Mouse (Mus musculus): ENCODE data around the gene Selenbp1.
"Not testable (repeated sequence)": the region's sequence is repeated elsewhere in the genome, so short reads cannot be mapped to it uniquely, and the experiment has no call there.

Selenbp1 gene

DNA sequence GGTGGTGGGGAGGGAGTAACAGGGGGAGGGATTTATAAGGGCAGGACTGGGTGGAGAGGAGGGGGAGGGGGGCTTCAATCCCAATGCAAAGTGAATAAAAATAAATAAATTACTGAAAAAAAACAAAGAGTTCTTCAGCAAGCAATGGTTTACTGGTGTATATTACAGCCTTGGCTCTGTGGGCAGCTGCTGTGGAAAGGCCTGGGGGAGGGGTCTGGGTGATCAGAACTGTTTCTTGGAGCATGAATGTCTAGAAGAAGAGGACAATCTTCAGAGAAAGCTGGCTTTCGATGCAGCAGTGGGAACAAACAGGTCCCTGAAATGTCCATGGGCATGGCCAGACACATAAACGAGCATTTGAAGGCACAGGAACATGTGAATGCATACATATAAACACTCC is 577 bp upstream of the Selenbp1 start:
- not testable (repeated sequence) for DNase-seq (ENCODE audit: low read depth, low spot score)

DNA sequence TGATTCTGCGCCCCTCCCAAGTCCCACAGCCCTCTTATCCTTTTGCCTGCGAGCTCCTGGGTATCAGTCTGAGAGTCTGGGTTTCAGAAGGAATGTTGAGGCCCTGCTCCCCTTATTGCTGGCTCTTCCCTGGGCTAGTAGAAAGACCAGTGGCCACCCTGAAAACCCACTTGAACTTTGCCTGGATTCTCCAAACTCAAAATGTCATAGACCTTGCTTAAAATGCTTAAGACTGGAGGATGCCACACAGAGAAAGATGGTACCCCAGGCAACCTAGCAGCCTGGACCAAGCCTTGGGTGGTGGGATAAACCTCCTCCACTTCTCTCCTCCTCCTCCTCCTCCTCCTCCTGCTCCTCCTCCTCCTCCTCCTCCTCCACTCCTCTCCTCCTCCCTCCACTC is 748 bp downstream of the Selenbp1 start:
- DNase-seq (ENCODE audit: low read depth, low spot score) = not testable (repeated sequence)

DNA sequence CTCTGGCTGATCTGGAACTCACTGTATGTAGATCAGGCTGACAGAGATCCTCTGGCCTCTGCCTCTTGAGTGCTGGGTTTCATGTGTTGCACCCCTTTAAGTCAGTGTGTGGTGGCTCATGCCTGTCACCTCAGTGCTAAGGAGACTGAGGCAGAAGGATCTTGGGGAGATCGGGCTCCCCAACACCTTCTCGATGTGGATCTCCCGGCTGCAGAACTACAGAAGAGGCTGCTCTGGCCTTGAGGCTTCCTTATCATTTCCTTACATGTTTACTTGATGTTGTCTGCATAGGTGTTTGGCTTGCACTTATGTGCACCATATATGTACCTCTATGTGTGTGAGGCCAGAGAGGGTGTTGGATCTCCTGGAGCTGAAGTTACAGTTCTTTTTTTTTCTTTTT is 1.7 kb downstream of the Selenbp1 start:
- not testable (repeated sequence) for DNase-seq (ENCODE audit: low read depth, low spot score)

DNA sequence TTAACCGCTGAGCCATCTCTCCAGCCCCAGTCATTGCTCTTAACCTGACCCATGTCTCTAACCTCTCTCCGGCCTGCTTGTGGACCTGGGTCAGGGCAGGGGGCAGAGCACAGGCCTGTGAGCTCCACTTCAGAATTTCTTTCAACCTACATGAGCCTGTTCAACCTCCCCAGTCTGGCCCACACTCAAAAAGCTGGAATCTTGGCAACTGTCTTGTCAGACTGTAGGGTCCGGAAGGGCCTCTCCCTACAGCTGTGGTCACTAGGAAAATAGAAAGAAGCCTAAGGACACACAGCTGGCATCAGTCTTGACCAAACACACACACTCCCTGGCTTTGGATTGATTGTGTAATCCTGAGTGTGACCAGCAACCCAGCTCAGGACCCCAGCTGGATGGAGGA is 2.5 kb downstream of the Selenbp1 start:
- not testable (repeated sequence) for DNase-seq (ENCODE audit: low read depth, low spot score)

DNA sequence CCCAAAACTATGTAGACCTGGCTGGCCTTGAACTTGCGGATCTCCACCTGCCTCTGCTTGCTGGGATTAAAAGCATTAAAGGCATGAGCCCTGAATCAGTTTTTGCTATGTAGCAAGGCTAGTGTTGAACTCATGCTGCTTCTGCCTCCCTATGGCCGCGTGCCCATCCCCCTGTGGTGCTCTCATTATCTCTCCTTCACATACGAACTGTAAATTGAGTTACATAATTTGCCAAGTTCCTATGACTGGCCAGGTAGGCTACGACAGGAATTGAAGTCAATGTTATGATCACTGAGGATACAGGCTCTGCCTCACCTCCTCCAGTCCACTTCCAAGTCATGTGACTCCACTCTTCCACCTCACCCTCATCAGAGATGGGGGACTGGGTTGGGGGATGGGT is 3.3 kb downstream of the Selenbp1 start:
- not testable (repeated sequence) for DNase-seq (ENCODE audit: low read depth, low spot score)

DNA sequence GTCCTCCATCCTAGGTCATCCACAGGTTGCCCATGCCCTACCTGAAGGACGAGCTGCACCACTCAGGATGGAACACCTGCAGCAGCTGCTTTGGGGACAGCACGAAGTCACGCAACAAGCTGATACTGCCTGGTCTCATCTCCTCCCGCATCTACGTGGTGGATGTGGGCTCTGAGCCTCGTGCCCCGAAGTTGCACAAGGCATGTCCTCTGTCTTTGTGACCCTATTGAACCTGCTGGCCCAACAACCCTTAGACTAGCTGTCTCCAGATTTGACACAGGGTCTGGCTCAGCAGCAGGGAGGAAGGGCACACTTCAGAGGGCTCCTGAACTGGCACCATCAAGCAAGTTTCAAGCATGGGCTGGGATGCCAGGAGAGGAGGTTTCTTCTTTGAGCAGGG is 4.3 kb downstream of the Selenbp1 start:
- not testable (repeated sequence) for DNase-seq (ENCODE audit: low read depth, low spot score)

DNA sequence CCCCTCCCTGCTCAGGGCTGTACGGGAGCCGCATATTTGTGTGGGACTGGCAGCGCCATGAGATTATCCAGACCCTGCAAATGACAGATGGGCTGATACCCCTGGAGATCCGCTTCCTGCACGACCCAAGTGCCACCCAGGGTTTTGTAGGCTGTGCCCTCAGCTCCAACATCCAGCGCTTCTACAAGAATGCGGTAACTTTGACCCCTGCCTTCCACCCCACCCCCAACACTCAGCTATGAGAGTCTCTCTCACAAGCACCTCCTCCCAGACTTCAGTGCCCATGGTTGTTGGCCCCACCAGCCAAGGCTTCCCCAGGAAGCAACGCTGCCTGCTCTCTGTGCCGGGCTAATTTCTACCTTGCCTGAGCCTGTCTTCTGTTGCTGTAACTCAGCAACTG is 7.2 kb downstream of the Selenbp1 start:
- not testable (repeated sequence) for DNase-seq (ENCODE audit: low read depth, low spot score)

DNA sequence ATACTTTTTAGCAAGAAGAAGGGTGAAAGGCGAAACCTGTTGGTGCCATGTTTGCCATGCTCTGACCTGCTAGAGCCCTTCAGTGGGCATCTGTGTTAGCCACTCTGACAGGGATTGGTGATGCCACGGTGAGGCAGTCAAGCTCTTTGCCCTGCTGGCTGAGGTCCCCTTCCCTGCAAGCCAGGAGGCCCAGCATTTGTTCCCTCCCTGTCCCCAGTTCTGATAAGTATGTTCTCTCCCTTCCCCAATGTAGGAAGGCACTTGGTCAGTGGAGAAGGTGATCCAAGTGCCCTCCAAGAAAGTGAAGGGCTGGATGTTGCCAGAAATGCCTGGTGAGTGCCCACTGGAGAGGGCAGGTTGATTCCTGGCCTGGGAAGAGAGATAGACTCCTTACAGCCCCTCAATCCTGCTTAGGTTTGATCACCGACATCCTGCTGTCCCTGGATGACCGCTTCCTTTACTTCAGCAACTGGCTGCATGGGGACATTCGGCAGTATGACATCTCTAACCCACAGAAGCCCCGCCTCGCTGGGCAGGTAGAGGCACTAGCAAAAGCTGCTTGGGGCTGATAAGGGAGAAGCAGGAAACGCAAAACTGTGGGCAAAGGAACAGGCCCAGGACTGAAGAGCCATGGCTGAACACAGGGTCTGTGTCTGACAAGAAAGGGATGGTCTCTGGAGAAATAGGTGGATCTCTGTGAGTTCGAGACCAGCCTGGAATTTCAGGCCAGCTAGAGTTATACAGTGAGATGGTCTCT is 9.5 kb downstream of the Selenbp1 start:
- DNase-seq (ENCODE audit: low read depth, low spot score) = not testable (repeated sequence)

DNA sequence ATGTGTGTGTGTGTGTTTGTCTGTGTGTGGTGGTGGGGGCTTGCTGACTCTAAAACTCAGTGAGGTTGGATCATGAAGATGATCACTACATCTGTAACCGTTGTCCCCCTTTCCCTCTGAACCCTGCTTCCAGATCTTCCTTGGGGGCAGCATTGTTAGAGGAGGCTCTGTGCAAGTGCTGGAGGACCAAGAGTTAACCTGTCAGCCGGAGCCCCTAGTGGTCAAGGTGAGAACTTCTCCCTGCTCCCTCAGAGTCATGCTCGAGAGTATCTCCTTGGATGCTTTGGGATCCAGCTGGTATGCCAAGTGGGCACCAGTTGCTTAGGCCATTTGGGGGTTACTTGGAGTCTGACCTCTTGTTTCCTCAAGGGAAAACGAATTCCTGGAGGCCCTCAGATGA is 10.8 kb downstream of the Selenbp1 start:
- DNase-seq (ENCODE audit: low read depth, low spot score) = not testable (repeated sequence)

DNA sequence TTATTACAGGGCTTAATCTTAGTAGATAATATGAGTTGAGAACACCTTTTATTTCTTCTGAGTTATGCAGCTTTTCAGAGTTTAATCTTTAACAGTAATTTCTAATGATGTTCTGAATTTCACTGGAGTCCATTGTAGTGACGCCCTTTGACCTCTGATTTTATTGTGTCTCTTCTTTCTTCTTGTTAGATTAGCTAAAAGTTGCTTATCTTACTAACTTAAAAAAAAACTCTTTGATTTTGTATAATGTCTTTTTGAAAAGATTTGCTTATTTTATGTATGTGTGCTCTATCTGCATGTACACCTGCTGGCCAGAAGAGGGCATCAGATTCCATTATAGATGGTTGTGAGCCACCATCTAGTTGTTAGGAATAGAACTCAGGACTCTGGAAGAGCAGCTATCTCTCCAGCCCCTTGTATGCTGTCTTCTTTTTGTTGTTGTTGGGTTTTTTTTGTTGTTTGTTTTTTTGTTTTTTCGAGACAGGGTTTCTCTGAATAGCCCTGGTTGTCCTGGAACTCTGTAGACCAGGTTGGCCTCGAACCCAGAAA is 15.3 kb downstream of the Selenbp1 start:
- no peak for DNase-seq (ENCODE audit: low read depth, low spot score)

DNA sequence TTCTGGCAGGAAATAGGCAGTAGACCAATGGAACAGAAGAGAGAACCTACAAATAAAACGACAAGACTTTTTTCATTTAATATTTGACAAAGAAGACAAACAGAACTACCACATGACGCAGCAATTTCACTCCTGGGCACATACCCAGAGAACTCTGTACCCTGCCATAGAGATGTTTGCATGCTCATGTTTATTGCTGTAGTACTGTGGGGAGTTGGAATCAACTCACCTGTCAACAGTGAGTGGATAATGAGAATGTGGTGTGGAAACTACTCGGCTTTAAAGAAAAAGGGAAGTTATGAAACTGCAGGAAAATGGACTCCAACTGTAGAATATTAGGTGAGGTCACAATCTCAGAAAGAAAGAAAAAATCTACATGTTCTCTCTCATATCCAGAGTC is 16.8 kb downstream of the Selenbp1 start:
- DNase-seq (ENCODE audit: low read depth, low spot score) = no peak

DNA sequence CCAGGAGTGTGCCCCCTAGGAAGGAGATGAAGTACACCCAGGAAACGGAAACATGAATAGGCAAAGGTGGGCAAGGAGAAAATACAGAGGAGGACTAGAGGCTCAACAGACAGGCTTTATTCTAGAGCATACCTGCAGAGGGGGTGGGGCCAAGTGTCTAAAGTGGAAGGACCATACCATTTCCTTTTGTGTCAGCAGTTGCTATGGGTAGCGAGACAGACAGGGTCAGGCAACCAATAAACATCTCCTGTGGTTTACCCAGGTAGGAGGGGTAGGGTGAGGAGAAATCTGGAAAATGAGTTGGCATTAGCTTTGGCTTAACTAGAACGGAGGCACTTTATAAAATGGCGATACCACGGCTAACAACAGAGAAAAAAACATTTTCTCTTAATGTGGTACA is 19.9 kb downstream of the Selenbp1 start:
- DNase-seq (ENCODE audit: low read depth, low spot score) = no peak

DNA sequence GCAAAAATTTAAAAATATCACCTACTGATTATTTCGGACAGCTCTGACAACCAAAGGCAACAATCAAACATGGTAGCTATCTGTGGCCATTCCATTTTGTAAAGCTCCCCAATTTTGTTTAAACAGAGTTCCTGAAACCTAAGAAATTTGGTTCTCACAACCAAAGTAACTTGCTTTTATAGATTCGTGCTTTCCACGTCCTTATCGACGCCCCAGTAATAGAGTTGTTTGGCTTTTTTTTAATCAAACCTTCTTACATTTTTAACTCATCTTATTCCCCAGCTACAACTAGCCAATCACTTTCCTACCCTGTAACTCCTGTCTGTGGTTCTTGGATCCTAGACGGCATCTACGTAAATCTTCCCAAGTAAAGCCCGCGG is 20.5 kb downstream of the Selenbp1 start:
- DNase-seq (ENCODE audit: low read depth, low spot score) = no peak

DNA sequence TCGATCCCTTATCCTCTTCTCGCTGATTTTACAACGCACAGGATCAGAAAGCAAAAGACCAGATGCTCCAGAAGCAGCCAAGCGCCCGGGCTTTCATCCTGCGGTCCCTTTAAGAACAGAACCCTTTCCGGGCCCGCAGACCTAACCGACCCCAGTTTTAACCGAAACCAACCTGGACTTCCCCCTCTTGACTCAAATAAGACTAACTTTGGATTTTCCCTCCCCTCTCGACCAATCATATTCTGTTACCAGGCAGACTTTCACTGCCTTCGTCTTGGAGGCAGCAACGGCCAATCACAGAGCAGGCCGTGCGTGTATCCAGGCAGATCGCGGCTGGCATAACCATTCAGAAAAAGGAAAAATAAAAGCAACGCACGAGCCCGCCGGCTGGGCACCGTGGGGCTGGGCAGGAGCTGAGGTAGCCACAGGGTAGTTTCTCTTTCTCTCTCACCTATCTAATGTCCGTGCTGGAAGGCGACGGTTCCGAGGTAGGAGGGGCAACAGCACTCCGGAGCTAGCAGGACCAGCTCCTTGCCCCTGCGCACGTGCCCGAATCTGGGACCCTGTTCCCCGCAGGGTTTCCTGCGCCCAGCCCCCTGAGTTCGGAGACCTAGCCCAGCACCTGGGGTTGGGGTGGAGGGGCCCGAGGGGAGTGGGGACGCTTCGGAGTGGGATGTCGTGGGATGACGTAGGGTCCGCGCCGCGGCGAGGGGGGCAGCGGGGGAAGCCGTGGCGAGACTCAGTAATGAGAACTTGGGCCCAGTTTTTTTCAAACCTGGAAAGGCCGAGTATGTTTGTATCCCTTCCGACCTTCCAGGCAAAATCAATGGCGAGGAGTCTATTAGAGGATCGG is 21.1 kb downstream of the Selenbp1 start, which contains the start of gene Rfx5:
Gene Rfx5, plus strand, starts transcription at position 312 of the 853 bp plus-strand sequence.
- peak; percentile 79 for DNase-seq (ENCODE audit: low read depth, low spot score)

DNA sequence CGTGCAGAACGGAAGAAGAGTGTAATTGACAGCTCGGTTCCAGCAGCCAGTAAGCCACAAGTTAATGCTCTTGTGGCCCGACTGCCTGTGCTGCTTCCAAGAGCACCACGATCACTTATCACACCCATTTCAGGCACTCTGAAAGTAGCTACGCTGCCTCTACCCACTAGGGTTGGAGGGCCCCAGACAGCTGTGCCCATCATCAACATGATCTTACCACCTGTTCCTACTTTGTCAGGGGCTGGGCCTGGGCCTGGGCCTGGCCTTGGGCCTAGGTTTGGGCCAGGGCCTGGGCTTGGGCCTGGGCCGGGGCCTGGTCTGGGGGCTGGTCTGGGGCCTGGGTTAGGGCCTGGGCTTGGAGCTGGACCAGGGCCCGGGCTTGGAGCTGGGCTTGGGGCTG is 25.4 kb downstream of the Selenbp1 start:
- DNase-seq (ENCODE audit: low read depth, low spot score) = no peak

DNA sequence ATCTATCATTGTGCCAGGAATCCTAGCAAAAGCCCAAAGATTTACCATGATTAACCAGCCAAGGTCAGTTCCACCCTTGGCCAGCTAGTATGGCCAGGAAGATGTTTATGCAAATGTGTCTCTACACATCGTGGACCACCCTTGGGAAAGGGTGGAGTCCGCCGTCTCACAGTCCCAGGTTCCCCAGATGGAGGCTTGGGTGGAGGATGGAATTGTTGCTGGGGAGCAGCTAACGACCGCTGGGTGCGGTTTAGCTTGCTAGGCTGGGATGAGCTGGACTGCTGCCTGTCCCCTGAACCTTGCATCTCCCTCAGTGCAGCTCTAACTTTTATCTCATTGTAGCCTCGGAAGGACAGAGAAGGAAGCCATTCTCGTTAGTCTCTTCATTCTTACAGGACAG is 27.0 kb downstream of the Selenbp1 start:
- DNase-seq (ENCODE audit: low read depth, low spot score) = no peak

DNA sequence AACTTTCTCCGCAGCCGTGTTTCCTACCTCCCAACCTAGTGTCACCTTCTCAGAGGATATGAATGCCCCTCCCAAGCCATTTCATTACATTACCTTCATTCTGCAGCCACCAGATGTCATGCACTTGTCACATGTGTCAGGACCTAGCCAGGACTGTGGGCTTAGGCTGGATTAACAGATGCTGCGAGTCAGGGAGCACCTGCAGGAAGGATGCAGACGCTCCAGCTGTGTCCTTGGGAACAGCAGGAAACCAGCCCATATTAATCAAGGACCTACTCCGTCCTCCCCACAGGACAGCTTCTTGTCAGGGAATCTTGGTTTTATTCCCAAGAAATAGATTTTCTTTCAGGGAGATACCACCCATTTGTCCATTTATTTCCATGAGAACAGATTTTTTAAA is 27.5 kb downstream of the Selenbp1 start:
- DNase-seq (ENCODE audit: low read depth, low spot score) = no peak

DNA sequence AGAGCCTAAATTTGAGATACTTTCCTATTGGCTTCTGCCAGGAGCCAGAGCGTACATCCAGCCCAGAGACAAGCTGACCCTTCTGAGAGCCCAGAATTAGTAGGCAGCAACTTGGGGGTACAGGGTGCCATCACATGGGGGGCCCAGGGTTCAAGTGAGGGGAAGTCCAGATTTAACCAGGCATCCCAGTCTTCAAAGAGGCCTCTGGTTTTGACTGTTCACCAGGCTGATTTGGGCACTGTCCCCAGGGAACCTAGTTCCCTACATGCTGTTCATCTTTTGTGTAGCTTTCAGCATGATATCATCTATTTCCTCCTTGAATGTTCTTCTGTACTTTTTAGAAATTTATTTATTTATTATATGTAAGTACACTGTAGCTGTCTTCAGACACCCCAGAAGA is 32.1 kb downstream of the Selenbp1 start:
- DNase-seq (ENCODE audit: low read depth, low spot score) = no peak

DNA sequence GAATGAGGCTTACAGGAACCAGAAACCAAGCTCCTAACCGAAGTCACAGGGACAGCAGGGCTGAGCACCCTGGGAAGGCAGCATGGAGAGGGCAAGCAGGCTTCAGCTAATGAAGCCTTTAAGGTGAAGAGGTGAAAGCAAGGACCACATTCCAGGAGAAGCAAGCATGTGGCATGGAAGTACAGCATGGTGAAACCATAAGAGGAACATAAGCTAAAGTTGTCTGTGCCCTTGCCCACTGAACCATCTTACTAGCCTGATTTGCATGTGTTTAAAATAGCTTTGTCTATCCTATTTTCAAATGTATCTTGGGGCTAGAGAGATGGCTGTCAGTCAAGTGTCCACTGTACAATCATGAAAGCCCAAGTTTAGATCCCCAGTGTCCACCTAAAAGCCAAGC is 33.0 kb downstream of the Selenbp1 start:
- no peak for DNase-seq (ENCODE audit: low read depth, low spot score)

DNA sequence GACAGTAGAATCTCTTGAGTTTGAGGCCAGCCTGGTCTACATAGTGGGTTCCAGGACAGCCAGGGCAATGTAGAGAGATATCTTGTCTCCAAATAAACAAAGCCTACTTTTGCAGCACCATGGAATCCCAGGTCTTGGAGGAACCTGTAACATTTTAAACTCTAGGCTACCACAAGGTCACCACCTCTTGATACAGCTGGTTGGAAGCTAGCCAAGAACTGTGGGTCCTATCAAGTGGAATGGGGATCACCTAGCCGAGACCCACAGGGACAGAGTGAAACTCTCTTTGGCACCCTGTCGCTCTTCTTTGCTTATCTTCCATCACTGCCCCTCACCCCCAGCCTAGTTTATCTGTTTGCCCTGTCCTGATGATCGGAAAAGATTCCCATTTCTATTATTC is 39.7 kb downstream of the Selenbp1 start:
- DNase-seq (ENCODE audit: low read depth, low spot score) = no peak

DNA sequence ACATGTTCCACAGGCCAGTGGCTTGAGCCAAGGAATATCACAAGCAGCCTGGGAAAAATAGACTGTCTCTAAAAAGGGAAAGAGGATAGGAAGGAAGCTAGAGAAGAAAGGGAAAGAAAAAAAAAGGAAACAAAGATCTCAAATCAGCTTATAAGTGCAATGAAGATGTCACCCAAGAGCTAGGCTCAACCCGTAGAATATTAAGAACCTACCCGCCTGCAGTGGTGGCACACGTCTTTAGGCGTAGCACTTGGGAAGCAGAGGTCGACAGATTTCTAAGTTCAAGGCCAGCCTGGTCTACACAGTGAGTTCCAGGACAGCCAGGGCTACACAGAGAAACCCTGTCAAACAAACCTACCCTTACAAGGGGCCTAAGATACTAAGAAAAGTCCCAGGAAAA is 40.8 kb downstream of the Selenbp1 start:
- no peak for DNase-seq (ENCODE audit: low read depth, low spot score)

DNA sequence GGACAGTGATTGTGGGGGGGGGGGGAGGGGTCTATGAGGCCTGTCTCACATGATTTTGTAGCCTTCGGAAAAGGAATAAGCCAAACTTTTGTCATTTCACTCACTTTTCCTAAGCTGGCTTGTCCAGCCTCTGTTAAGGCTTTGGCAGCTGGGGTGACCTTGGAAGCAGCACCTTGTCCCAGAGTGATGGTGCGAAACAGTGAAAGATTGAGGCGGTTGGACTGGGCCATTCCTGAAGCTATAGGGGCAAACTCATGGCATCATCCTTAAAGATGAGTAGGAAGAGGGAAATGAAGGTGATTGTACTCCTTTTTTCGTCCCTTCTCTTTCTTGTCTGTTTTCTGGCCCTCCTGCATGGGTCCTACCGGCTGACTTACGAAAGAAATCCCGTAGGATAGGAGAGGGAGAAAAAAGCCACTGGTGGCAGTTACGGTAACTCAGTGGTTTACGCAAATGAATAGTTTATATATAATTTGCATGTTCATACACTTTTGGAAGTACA is 41.2 kb downstream of the Selenbp1 start:
- DNase-seq (ENCODE audit: low read depth, low spot score) = no peak

All from retina, adult 2 months (tissue).